Mouse (Mus musculus): ENCODE measurements around the gene Lingo1. TPM values are rescaled to one million over a fixed set of nuclear protein-coding genes. Genes with fewer than 3 reads are reported as not detected.

Gene Lingo1
- polyA plus RNA-seq, 1 experiment, result 1.0 TPM

GRCm38 (mm10) chr9:56610466-56610865, 185.8 kb downstream of the Lingo1 start:
- Histone ChIP-seq H3K27ac (ENCODE audit: insufficient read depth, low read length) (no peak overlapping the region), H3K36me3 (ENCODE audit: control insufficient read depth, insufficient read depth, low read length, poor library complexity, severe bottlenecking) (no peaks in the 10 kb centered on the region), H3K9ac (ENCODE audit: low read depth, poor library complexity, severe bottlenecking) (no peak overlapping the region), H3K4me1 (ENCODE audit: control insufficient read depth, insufficient read depth, low read length) (no peaks in the 10 kb centered on the region), H3K9me3 (replicated peaks; ENCODE audit: control insufficient read depth, insufficient read depth, low read length, poor library complexity, severe bottlenecking) (no peaks in the 10 kb centered on the region), H3K27me3 (ENCODE audit: control insufficient read depth, insufficient read depth, low read length, poor library complexity, severe bottlenecking) (no peaks in the 10 kb centered on the region), H3K4me3 (ENCODE audit: low read depth, low read length) (no peak overlapping the region)
- no peak for TF ChIP-seq CTCF (IDR thresholded peaks at IDR 0.05; ENCODE audit: low read depth, low read length)
- TF ChIP-seq POLR2A (IDR thresholded peaks at IDR 0.05; ENCODE audit: insufficient read depth, low read length), result no peak

GRCm38 (mm10) chr9:56609486-56609885, 186.8 kb downstream of the Lingo1 start:
- Histone ChIP-seq H3K36me3 (ENCODE audit: control insufficient read depth, insufficient read depth, low read length, poor library complexity, severe bottlenecking) (no peaks in the 10 kb centered on the region), H3K9me3 (replicated peaks; ENCODE audit: control insufficient read depth, insufficient read depth, low read length, poor library complexity, severe bottlenecking) (no peaks in the 10 kb centered on the region), H3K4me1 (ENCODE audit: control insufficient read depth, insufficient read depth, low read length) (no peaks in the 10 kb centered on the region), H3K9ac (ENCODE audit: low read depth, poor library complexity, severe bottlenecking) (no peak overlapping the region), H3K4me3 (ENCODE audit: low read depth, low read length) (no peak overlapping the region), H3K27me3 (ENCODE audit: control insufficient read depth, insufficient read depth, low read length, poor library complexity, severe bottlenecking) (no peaks in the 10 kb centered on the region), H3K27ac (ENCODE audit: insufficient read depth, low read length) (no peak overlapping the region)
- TF ChIP-seq CTCF (IDR thresholded peaks at IDR 0.05; ENCODE audit: low read depth, low read length), result no peak
- no peak for TF ChIP-seq POLR2A (IDR thresholded peaks at IDR 0.05; ENCODE audit: insufficient read depth, low read length)
- no peak for TF ChIP-seq EP300 (IDR thresholded peaks at IDR 0.05; ENCODE audit: insufficient read depth, low read depth, low read length)

- Histone ChIP-seq H3K27ac (ENCODE audit: insufficient read depth, low read length) (no peak overlapping the region), H3K4me3 (ENCODE audit: low read depth, low read length) (no peak overlapping the region), H3K9ac (ENCODE audit: low read depth, poor library complexity, severe bottlenecking) (no peak overlapping the region), H3K9me3 (replicated peaks; ENCODE audit: control insufficient read depth, insufficient read depth, low read length, poor library complexity, severe bottlenecking) (no peaks in the 10 kb centered on the region), H3K4me1 (ENCODE audit: control insufficient read depth, insufficient read depth, low read length) (no peaks in the 10 kb centered on the region), H3K27me3 (ENCODE audit: control insufficient read depth, insufficient read depth, low read length, poor library complexity, severe bottlenecking) (no peaks in the 10 kb centered on the region), H3K36me3 (ENCODE audit: control insufficient read depth, insufficient read depth, low read length, poor library complexity, severe bottlenecking) (no peaks in the 10 kb centered on the region)
- no peak for TF ChIP-seq CTCF (IDR thresholded peaks at IDR 0.05; ENCODE audit: low read depth, low read length)
- no peak for TF ChIP-seq POLR2A (IDR thresholded peaks at IDR 0.05; ENCODE audit: insufficient read depth, low read length)
- no peak for TF ChIP-seq EP300 (IDR thresholded peaks at IDR 0.05; ENCODE audit: insufficient read depth, low read depth, low read length)
These were observed 187.4 kb downstream of the Lingo1 start for GRCm38 (mm10) chr9:56608691-56609351.

- no peaks in the 10 kb centered on the region for H3K27me3 ChIP-seq (ENCODE audit: control insufficient read depth, insufficient read depth, low read length, poor library complexity, severe bottlenecking)
- H3K36me3 ChIP-seq (ENCODE audit: control insufficient read depth, insufficient read depth, low read length, poor library complexity, severe bottlenecking), result no peaks in the 10 kb centered on the region
- peak overlapping the region; percentile 17; the same call in 1 of the 2 replicates for H3K9ac ChIP-seq (ENCODE audit: low read depth, poor library complexity, severe bottlenecking)
- TF ChIP-seq POLR2A (IDR thresholded peaks at IDR 0.05; ENCODE audit: insufficient read depth, low read length) (no peak), CTCF (IDR thresholded peaks at IDR 0.05; ENCODE audit: low read depth, low read length) (no peak), EP300 (IDR thresholded peaks at IDR 0.05; ENCODE audit: insufficient read depth, low read depth, low read length) (no peak)
- H3K9me3 ChIP-seq (replicated peaks; ENCODE audit: control insufficient read depth, insufficient read depth, low read length, poor library complexity, severe bottlenecking), result no peaks in the 10 kb centered on the region
- no peak overlapping the region for H3K27ac ChIP-seq (ENCODE audit: insufficient read depth, low read length)
- H3K4me1 ChIP-seq (ENCODE audit: control insufficient read depth, insufficient read depth, low read length), result no peaks in the 10 kb centered on the region
- peak overlapping the region; percentile 58 for H3K4me3 ChIP-seq (ENCODE audit: low read depth, low read length)
These were observed 190.1 kb downstream of the Lingo1 start for GRCm38 (mm10) chr9:56606082-56606740.

GRCm38 (mm10) chr9:56605443-56605806, 190.8 kb downstream of the Lingo1 start:
- H3K27me3 ChIP-seq (ENCODE audit: control insufficient read depth, insufficient read depth, low read length, poor library complexity, severe bottlenecking), result no peaks in the 10 kb centered on the region
- no peak overlapping the region for H3K9ac ChIP-seq (ENCODE audit: low read depth, poor library complexity, severe bottlenecking)
- no peaks in the 10 kb centered on the region for H3K4me1 ChIP-seq (ENCODE audit: control insufficient read depth, insufficient read depth, low read length)
- no peaks in the 10 kb centered on the region for H3K36me3 ChIP-seq (ENCODE audit: control insufficient read depth, insufficient read depth, low read length, poor library complexity, severe bottlenecking)
- H3K9me3 ChIP-seq (replicated peaks; ENCODE audit: control insufficient read depth, insufficient read depth, low read length, poor library complexity, severe bottlenecking), result no peaks in the 10 kb centered on the region
- TF ChIP-seq EP300 (IDR thresholded peaks at IDR 0.05; ENCODE audit: insufficient read depth, low read depth, low read length), result no peak
- TF ChIP-seq POLR2A (IDR thresholded peaks at IDR 0.05; ENCODE audit: insufficient read depth, low read length), result no peak
- TF ChIP-seq CTCF (IDR thresholded peaks at IDR 0.05; ENCODE audit: low read depth, low read length), result no peak
- no peak overlapping the region for H3K4me3 ChIP-seq (ENCODE audit: low read depth, low read length)
- no peak overlapping the region for H3K27ac ChIP-seq (ENCODE audit: insufficient read depth, low read length)

- H3K9ac ChIP-seq (ENCODE audit: low read depth, poor library complexity, severe bottlenecking), result no peak overlapping the region
- no peak overlapping the region for H3K27ac ChIP-seq (ENCODE audit: insufficient read depth, low read length)
- no peaks in the 10 kb centered on the region for H3K27me3 ChIP-seq (ENCODE audit: control insufficient read depth, insufficient read depth, low read length, poor library complexity, severe bottlenecking)
- no peaks in the 10 kb centered on the region for H3K4me1 ChIP-seq (ENCODE audit: control insufficient read depth, insufficient read depth, low read length)
- no peak overlapping the region for H3K4me3 ChIP-seq (ENCODE audit: low read depth, low read length)
- H3K36me3 ChIP-seq (ENCODE audit: control insufficient read depth, insufficient read depth, low read length, poor library complexity, severe bottlenecking), result no peaks in the 10 kb centered on the region
- TF ChIP-seq CTCF (IDR thresholded peaks at IDR 0.05; ENCODE audit: low read depth, low read length) (no peak), EP300 (IDR thresholded peaks at IDR 0.05; ENCODE audit: insufficient read depth, low read depth, low read length) (no peak), POLR2A (IDR thresholded peaks at IDR 0.05; ENCODE audit: insufficient read depth, low read length) (no peak)
- no peaks in the 10 kb centered on the region for H3K9me3 ChIP-seq (replicated peaks; ENCODE audit: control insufficient read depth, insufficient read depth, low read length, poor library complexity, severe bottlenecking)
These were observed 191.3 kb downstream of the Lingo1 start for GRCm38 (mm10) chr9:56604797-56605442.
